Mouse (Mus musculus): ENCODE data around the gene Krtap12-1.
"Not testable (repeated sequence)": the region's sequence is repeated elsewhere in the genome, so short reads cannot be mapped to it uniquely, and the experiment has no call there.

Gene Krtap12-1

DNA sequence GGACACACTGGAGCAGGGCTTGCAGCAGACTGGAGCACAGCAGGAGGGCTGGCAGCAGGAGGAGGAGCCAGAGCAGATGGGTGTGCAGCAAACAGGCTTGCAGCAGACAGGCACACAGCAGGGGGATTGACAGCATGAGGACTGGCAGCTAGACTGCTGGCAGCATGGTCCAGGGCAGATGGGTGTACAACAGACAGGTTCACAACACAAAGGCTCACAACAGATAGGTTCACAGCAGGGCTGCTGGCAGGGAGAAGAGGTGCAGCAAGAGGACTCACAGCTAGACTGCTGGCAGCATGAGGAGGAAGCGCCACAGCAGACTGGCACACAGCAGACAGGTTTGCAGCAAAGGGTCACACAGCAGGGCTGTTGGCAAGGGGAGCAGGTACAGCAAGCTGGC, 30.3 kb downstream of the Krtap12-1 start:
- DNase-seq: not testable (repeated sequence)

DNA sequence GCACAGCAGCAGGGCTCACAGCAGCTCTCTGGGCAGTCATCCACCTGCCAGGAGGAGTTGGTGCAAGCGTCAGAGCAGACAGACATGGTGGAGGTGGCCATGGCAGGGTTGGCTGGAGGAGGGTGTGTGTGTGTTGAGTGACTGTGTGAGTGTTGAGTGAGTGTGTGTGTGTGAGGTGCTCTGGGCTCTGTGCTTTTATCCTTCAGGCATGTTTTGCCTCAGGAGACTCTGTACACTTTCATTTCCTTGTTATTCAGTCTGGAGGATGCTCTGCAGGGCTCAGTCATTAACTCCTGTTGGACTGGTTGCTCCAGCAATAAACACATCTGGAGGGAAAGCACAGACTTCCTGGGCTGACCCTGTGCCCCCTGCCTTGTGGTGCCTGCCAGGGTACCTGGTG, 30.9 kb downstream of the Krtap12-1 start, which contains the start of gene Gm9736:
TSS of gene Gm9736 (minus strand) at position 101 of the 400 bp plus-strand sequence.
- DNase-seq: not testable (repeated sequence)

DNA sequence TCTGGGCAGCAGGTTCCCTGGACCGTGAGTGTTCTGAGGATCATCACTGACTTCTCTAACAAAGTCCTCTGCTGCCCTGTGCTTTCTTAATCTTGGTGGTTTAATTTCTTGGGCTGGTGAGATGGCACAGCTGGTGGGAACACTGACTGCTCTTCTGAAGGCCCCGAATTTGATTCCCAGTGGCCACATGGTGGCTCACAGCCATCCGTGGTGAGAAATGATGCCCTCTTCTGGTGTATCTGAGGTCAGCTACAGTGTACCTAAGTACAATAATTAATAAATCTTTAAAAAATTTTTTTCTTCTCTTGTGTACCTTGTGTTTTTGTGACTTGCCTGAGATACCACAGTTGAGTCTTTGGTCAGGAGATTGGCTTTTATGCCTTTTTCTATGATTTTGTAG, 31.9 kb downstream of the Krtap12-1 start:
- not testable (repeated sequence) for DNase-seq

- DNase-seq: no peak
Observed at GRCm38 (mm10) chr10:77753448-77753847, 33.0 kb downstream of the Krtap12-1 start.

DNA sequence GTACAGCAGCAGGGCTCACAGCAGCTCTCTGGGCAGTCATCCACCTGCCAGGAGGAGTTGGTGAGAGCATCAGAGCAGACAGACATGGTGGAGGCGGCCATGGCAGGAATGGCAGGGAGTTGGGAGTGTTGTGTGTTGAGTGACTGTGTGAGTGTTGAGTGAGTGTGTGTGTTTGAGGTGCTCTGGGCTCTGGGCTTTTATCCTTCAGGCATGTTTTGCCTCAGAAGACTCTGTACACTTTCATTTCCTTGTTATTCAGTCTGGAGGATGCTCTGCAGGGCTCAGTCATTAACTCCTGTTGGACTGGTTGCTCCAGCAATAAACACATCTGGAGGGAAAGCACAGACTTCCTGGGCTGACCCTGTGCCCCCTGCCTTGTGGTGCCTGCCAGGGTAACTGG, 39.2 kb downstream of the Krtap12-1 start, which contains the start of gene Gm3233:
TSS of gene Gm3233 (minus strand) at position 101 of the 400 bp plus-strand sequence.
- DNase-seq: not testable (repeated sequence)

DNA sequence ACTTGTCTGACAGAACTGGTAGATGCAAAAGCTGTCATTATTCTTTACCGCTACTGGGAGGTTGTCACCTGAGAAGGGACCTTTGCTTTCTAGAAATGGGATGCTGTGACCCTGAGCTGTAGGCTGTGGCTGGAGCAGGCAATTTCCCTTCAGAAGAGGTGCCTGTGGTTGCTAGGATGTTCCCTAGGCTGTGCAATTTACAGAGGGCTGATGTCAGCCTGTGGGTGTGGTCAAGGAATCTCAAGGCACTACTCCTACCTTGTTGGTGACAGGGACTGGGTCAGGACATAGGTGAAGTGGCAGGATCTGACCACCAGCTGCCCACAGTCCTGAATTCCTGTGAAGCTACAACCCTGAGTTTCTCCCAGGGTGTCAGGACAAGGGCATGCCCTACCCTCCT, 49.3 kb downstream of the Krtap12-1 start:
- no peak for DNase-seq

All from lung, postnatal 4 days (tissue).